Mouse (Mus musculus) activated CD4-positive, CD25-positive, alpha-beta regulatory T cell, adult 4 months (primary cell): ENCODE measurements at regions not wholly inside any gene's neighbourhood (a gene's known extent, or its start where the extent isn't known, plus 50 kb on each side); places are given as distances from the start of the nearest gene placed in this dataset.

ENCODE experiments used
- ATAC-seq: one replicate; pipeline ENCODE4 v1.8.0; 2017

GRCm38 (mm10) chr5:119156638-119157037 is 513.8 kb upstream of the Tbx3 start:
- ATAC-seq, result no peak

- ATAC-seq, result no peak
Observed at GRCm38 (mm10) chr5:119158171-119158570, 512.3 kb upstream of the Tbx3 start.

GRCm38 (mm10) chr5:119162132-119162675 is 508.3 kb upstream of the Tbx3 start:
- ATAC-seq, result no peak

- no peak for ATAC-seq
Observed at GRCm38 (mm10) chr5:119167718-119168117, 502.8 kb upstream of the Tbx3 start.

- no peak for ATAC-seq
Observed at GRCm38 (mm10) chr5:119169274-119169673, 501.2 kb upstream of the Tbx3 start.

- ATAC-seq, result no peak
Observed at GRCm38 (mm10) chr5:119171626-119172025, 498.8 kb upstream of the Tbx3 start.

- no peak for ATAC-seq
Observed at GRCm38 (mm10) chr5:119178805-119179204, 491.7 kb upstream of the Tbx3 start.

- no peak for ATAC-seq
Observed at GRCm38 (mm10) chr5:119183545-119184047, 486.9 kb upstream of the Tbx3 start.

- ATAC-seq, result no peak
Observed at GRCm38 (mm10) chr5:119186611-119187010, 483.9 kb upstream of the Tbx3 start.

GRCm38 (mm10) chr5:119188476-119188875 is 482.0 kb upstream of the Tbx3 start:
- ATAC-seq, result no peak

- no peak for ATAC-seq
Observed at GRCm38 (mm10) chr5:119193699-119194681, 476.5 kb upstream of the Tbx3 start.

GRCm38 (mm10) chr5:119199906-119200305 is 470.6 kb upstream of the Tbx3 start:
- ATAC-seq, result no peak

- no peak for ATAC-seq
Observed at GRCm38 (mm10) chr5:119201251-119201650, 469.2 kb upstream of the Tbx3 start.

GRCm38 (mm10) chr5:119204736-119205135 is 465.7 kb upstream of the Tbx3 start:
- no peak for ATAC-seq

GRCm38 (mm10) chr5:119208077-119208476 is 462.4 kb upstream of the Tbx3 start:
- no peak for ATAC-seq

GRCm38 (mm10) chr5:119213196-119213595 is 457.3 kb upstream of the Tbx3 start:
- no peak for ATAC-seq

- ATAC-seq, result no peak
Observed at GRCm38 (mm10) chr5:119213692-119214357, 456.6 kb upstream of the Tbx3 start.

GRCm38 (mm10) chr5:119214937-119215336 is 455.5 kb upstream of the Tbx3 start:
- no peak for ATAC-seq

- no peak for ATAC-seq
Observed at GRCm38 (mm10) chr5:119215364-119215763, 455.1 kb upstream of the Tbx3 start.

- ATAC-seq, result no peak
Observed at GRCm38 (mm10) chr5:119216146-119216545, 454.3 kb upstream of the Tbx3 start.

GRCm38 (mm10) chr5:119217077-119217476 is 453.4 kb upstream of the Tbx3 start:
- no peak for ATAC-seq

GRCm38 (mm10) chr5:119228691-119229090 is 441.8 kb upstream of the Tbx3 start:
- no peak for ATAC-seq

GRCm38 (mm10) chr5:119232941-119233340 is 437.5 kb upstream of the Tbx3 start:
- ATAC-seq, result no peak
